Mouse (Mus musculus) liver, embryonic 15.5 days (tissue): ENCODE measurements around the gene F8. TPM values are rescaled to one million over a fixed set of nuclear protein-coding genes. Genes with fewer than 3 reads are reported as not detected.
A peak's percentile ranks its signal among the peaks of the same experiment; 100 is the strongest.
"Not testable (repeated sequence)": the region's sequence is repeated elsewhere in the genome, so short reads cannot be mapped to it uniquely, and the experiment has no call there.

Experiments
- ATAC-seq: fragments of 200-750 bp; cut with Nextera tagmentation; 2 replicates; pipeline ENCODE4 v1.8.0; 2017; ENCODE audit warnings: moderate number of reproducible peaks, mild to moderate bottlenecking, moderate library complexity; ENCODE audit not compliant: insufficient read depth
- H3K27ac ChIP-seq: fragments of 300-500 bp; sonication (generic); replicated peaks from 2 replicates; pipeline ENCODE4 v1.5.1; 2015; ENCODE audit warnings: mild to moderate bottlenecking, inconsistent platforms
- H3K27me3 ChIP-seq: fragments of 300-500 bp; sonication (generic); 2 replicates; pipeline ENCODE4 v1.6.1; 2015; ENCODE audit warnings: mild to moderate bottlenecking, inconsistent platforms
- H3K36me3 ChIP-seq: fragments of 300-500 bp; sonication (generic); replicated peaks from 2 replicates; pipeline ENCODE4 v1.6.1; 2015; ENCODE audit warnings: moderate library complexity, mild to moderate bottlenecking, inconsistent platforms
- H3K4me1 ChIP-seq: fragments of 300-500 bp; sonication (generic); replicated peaks from 2 replicates; pipeline ENCODE4 v1.6.1; 2015; ENCODE audit warnings: inconsistent platforms
- H3K4me2 ChIP-seq: fragments of 300-500 bp; sonication (generic); 2 replicates; pipeline ENCODE4 v1.6.1; 2015; ENCODE audit warnings: moderate library complexity, mild to moderate bottlenecking, inconsistent platforms
- H3K4me3 ChIP-seq: fragments of 300-500 bp; sonication (generic); replicated peaks from 2 replicates; pipeline ENCODE4 v1.5.1; 2015; ENCODE audit warnings: mild to moderate bottlenecking, inconsistent platforms
- H3K9ac ChIP-seq: fragments of 300-500 bp; sonication (generic); 2 replicates; pipeline ENCODE4 v1.6.1; 2015; ENCODE audit warnings: moderate library complexity, mild to moderate bottlenecking, inconsistent platforms
- H3K9me3 ChIP-seq: fragments of 300-500 bp; sonication (generic); replicated peaks from 2 replicates; pipeline ENCODE4 v1.6.1; 2016; ENCODE audit warnings: inconsistent platforms
- WGBS: fragments of 180-500 bp; shearing (Covaris S2); methylation state at CpG from one replicate; pipeline ENCODE4 v1.1.7; 2015; ENCODE audit warnings: mixed read lengths; ENCODE audit not compliant: insufficient replicate concordance; 5-methylcytosine and 5-hydroxymethylcytosine counted together
- polyA plus RNA-seq: library from polyadenylated mRNA; unstranded; fragments of >200 nt; fragmentation: Nextera tagmentation; extraction: Ambion mirVana; gene quantifications from 2 replicates; pipeline ENCODE4 v1.2.1, GENCODE M21; 2015

The F8 gene
- polyA plus RNA-seq, 1 experiment from 2014 or later: 1.6 TPM

DNA sequence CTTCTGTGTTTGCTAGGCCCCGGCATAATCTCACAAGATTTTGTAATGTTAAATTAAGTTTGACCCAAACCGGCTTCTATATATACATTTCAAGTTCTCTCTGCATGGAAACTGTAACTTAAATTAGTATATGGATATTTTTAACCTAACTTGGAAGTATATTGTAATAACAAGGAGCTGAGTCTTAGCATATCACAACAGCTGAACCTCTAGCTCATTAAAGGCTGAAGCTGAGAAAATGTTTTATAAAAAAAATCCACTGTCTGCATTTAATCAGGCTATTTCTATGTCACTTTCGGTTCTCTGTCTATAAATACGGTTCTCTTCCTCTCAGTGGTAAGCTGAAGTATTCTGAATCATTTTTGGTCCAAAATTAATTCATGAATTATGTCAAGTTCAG, 58.9 kb downstream of the F8 start:
- WGBS: 67% methylated on average over 4 of the region's 4 CpGs
- no peaks in the 10 kb centered on the region for H3K4me1 ChIP-seq
- no peaks in the 10 kb centered on the region for H3K27me3 ChIP-seq
- H3K9ac ChIP-seq: no peak overlapping the region
- no peak overlapping the region for H3K4me3 ChIP-seq
- H3K4me2 ChIP-seq: no peak overlapping the region
- H3K36me3 ChIP-seq: no peaks in the 10 kb centered on the region
- H3K27ac ChIP-seq: no peak overlapping the region
- ATAC-seq: no peak
- H3K9me3 ChIP-seq: no peaks in the 10 kb centered on the region

GRCm38 (mm10) chrX:75271676-75272075, 110.7 kb downstream of the F8 start:
- Histone ChIP-seq H3K27ac (no peak overlapping the region), H3K4me2 (no peak overlapping the region), H3K36me3 (no peaks in the 10 kb centered on the region), H3K9ac (no peak overlapping the region), H3K4me3 (no peak overlapping the region), H3K9me3 (no peaks in the 10 kb centered on the region), H3K4me1 (no peaks in the 10 kb centered on the region), H3K27me3 (no peaks in the 10 kb centered on the region)
- ATAC-seq: no peak
- 51% methylated on average over 8 of the region's 8 CpGs for WGBS

DNA sequence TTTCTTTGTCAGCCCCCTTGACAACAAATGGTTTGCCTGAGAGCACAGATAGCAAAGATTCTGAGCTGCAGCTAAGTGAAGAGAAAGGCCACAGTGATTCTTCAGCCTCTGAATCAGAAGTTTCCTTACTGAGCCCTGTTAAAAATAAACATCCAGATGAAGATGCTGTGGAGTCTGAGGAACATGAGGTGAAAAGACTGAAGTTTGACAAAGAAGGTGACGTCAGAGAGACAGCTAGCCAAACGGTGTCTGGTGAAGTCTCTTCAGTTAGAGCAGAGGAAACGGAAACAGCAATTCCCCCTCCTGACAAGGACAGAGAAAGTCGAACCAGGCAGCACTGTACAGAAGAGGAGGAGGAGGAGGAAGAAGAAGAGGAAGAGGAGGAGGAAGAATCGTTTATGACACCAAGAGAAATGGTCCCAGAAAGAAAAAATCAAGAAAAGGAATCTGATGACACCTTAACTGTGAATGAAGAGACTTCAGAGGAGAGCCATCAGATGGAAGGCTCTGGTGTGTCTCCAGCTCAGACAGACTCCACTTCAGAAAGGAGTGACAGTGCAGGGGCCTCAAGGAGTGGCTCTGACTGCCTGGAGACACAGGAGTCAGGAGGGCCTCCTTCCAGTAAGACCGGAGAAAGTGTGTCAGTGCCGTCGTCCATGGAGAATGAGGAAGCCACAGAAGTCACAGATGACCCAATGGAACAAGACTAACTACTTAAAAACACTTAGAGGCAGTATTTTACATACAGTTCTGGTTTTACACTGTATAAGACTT, 148.6 kb downstream of the F8 start:
- not testable (repeated sequence) for H3K9ac ChIP-seq, H3K4me3 ChIP-seq, H3K36me3 ChIP-seq, H3K9me3 ChIP-seq, H3K4me2 ChIP-seq, ATAC-seq, H3K4me1 ChIP-seq, H3K27me3 ChIP-seq, H3K27ac ChIP-seq
- WGBS: 21% methylated on average over 8 of the region's 8 CpGs

GRCm38 (mm10) chrX:75231456-75231855, 151.0 kb downstream of the F8 start:
- no peaks in the 10 kb centered on the region for H3K4me1 ChIP-seq
- no peak overlapping the region for H3K9ac ChIP-seq
- no peaks in the 10 kb centered on the region for H3K36me3 ChIP-seq
- no peak overlapping the region for H3K4me3 ChIP-seq
- no peak overlapping the region for H3K27ac ChIP-seq
- H3K4me2 ChIP-seq: no peak overlapping the region
- 60% methylated on average over 1 of the region's 1 CpGs for WGBS
- no peaks in the 10 kb centered on the region for H3K27me3 ChIP-seq
- no peak for ATAC-seq
- H3K9me3 ChIP-seq: no peaks in the 10 kb centered on the region

- Histone ChIP-seq H3K36me3 (no peaks in the 10 kb centered on the region), H3K27ac (no peak within 1 kb of the TSS), H3K9ac (no peak within 1 kb of the TSS), H3K27me3 (no peaks in the 10 kb centered on the region), H3K9me3 (no peaks in the 10 kb centered on the region), H3K4me3 (no peak within 1 kb of the TSS), H3K4me1 (no peaks in the 10 kb centered on the region), H3K4me2 (no peak within 1 kb of the TSS)
- ATAC-seq: no peak
- 30% methylated on average over 1 of the region's 1 CpGs for WGBS
These were observed 218.7 kb downstream of the F8 start, which contains the start of gene Smim9 for GRCm38 (mm10) chrX:75163670-75164069. Smim9 (minus strand) TSS chrX:75163770.

GRCm38 (mm10) chrX:75155576-75156243, 226.7 kb downstream of the F8 start:
- peak; percentile 97 for ATAC-seq
- Histone ChIP-seq H3K27me3 (no peaks in the 10 kb centered on the region), H3K4me3 (peak overlapping the region; percentile 45), H3K4me2 (peak overlapping the region; percentile 73), H3K27ac (no peak overlapping the region), H3K36me3 (no peaks in the 10 kb centered on the region), H3K4me1 (0 out of 2 replicates have a peak, but pooled peaks cover 8% of the 10 kb centered on the region), H3K9ac (peak overlapping the region; percentile 25; the same call in 1 of the 2 replicates), H3K9me3 (no peaks in the 10 kb centered on the region)
- WGBS: 6% methylated on average over 40 of the region's 49 CpGs

DNA sequence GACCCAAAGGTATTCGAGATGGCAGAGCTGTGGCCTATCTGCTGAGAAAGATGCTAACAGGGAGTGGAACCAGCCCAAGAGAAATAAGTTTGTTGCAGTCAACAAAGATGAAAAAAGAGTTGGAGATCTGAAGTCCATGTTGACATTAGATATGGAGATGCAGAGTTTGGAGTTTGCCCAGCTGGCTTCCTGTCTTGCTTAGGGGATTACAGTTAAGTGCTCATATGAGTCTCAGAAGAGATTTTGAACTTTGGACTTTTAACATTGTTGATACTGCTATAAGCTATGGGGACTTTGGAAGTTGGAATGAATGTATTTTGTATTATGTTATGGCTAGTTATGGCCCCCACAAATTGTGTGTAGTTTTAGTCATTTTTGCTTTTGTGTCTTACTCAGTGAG, 230.2 kb downstream of the F8 start:
- no peak overlapping the region for H3K9ac ChIP-seq
- H3K4me2 ChIP-seq: no peak overlapping the region
- peaks cover 13% of the 10 kb centered on the region for H3K4me1 ChIP-seq
- no peak overlapping the region for H3K27ac ChIP-seq
- H3K4me3 ChIP-seq: no peak overlapping the region
- ATAC-seq: no peak
- no peaks in the 10 kb centered on the region for H3K27me3 ChIP-seq
- 40% methylated on average over 1 of the region's 1 CpGs for WGBS
- no peaks in the 10 kb centered on the region for H3K9me3 ChIP-seq
- H3K36me3 ChIP-seq: no peaks in the 10 kb centered on the region

GRCm38 (mm10) chrX:75150304-75150703, 232.1 kb downstream of the F8 start:
- no peak for ATAC-seq
- Histone ChIP-seq H3K36me3 (no peaks in the 10 kb centered on the region), H3K4me2 (no peak overlapping the region), H3K27ac (no peak overlapping the region), H3K9ac (no peak overlapping the region), H3K27me3 (no peaks in the 10 kb centered on the region), H3K9me3 (no peaks in the 10 kb centered on the region), H3K4me3 (no peak overlapping the region), H3K4me1 (peaks cover 5% of the 10 kb centered on the region)
- 51% methylated on average over 2 of the region's 2 CpGs for WGBS

DNA sequence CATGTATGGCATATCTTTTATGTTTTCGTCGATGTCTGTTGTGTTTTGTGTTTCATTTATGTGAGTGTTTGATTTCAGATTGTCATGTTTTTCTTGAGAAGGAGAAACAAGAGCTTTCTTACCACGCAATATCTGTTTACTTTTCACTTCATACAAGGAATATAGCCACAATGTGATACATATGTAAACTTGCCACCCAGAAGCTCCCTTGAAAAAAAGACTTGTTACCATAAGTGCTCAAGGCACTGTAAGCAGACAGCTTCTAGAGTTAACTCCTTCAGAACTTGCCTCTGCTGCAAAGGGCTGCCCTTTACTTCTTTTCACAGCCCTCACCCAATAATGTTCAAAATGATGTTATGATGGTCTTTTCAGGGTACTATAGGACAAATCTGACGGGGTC, 234.0 kb downstream of the F8 start:
- WGBS: 58% methylated on average over 4 of the region's 4 CpGs
- no peaks in the 10 kb centered on the region for H3K36me3 ChIP-seq
- H3K27me3 ChIP-seq: no peaks in the 10 kb centered on the region
- H3K4me1 ChIP-seq: peaks cover 5% of the 10 kb centered on the region
- H3K9me3 ChIP-seq: no peaks in the 10 kb centered on the region
- no peak overlapping the region for H3K9ac ChIP-seq
- H3K4me3 ChIP-seq: no peak overlapping the region
- ATAC-seq: no peak
- no peak overlapping the region for H3K27ac ChIP-seq
- H3K4me2 ChIP-seq: no peak overlapping the region

DNA sequence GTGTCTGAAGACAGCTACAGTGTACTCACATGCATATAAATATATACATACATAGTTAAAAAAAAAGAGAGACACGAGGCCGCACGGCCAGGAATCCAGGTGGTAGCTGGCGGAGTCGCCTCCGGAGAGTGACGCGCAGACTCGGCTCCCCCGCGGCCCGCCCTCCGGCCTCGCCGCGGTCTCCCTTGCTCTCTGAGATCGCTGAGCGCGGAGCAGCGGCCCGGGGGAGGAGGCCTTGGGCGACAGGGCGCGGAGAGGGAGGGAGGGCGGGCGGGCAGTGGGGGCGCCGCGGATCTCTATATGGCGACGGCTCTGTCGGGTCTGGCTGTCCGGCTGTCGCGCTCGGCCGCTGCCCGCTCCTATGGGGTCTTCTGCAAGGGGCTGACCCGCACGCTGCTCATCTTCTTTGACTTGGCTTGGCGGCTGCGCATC, 239.3 kb downstream of the F8 start:
- Histone ChIP-seq H3K4me2 (peak overlapping the region; percentile 62), H3K4me3 (peak overlapping the region; percentile 31)
- 18% methylated on average over 25 of the region's 42 CpGs for WGBS
- H3K9me3 ChIP-seq, H3K27me3 ChIP-seq, H3K9ac ChIP-seq, H3K36me3 ChIP-seq, H3K4me1 ChIP-seq, H3K27ac ChIP-seq: not testable (repeated sequence)
- ATAC-seq: peak; percentile 74

GRCm38 (mm10) chrX:75138182-75138581, 244.2 kb downstream of the F8 start:
- no peaks in the 10 kb centered on the region for H3K36me3 ChIP-seq
- H3K4me3 ChIP-seq: no peak overlapping the region
- ATAC-seq: peak; percentile 74; the same call in 1 of the 2 replicates
- H3K4me1 ChIP-seq: peaks cover 14% of the 10 kb centered on the region; the same call in 1 of the 2 replicates
- no peaks in the 10 kb centered on the region for H3K27me3 ChIP-seq
- no peak overlapping the region for H3K9ac ChIP-seq
- H3K9me3 ChIP-seq: no peaks in the 10 kb centered on the region
- WGBS: 70% methylated on average over 2 of the region's 2 CpGs
- H3K4me2 ChIP-seq: no peak overlapping the region; the same call in 1 of the 2 replicates
- peak overlapping the region; percentile 66 for H3K27ac ChIP-seq
